Comparison of ENCODE assay signal across 9 mouse cellular contexts in genomic region chr1:150991745-150992554, GRCm38 (mm10). TPM values are rescaled to one million over a fixed set of nuclear protein-coding genes. Genes with fewer than 3 reads are reported as not detected.
A peak's percentile ranks its signal among the peaks of the same experiment; 100 is the strongest.
DNase-seq lines count a peak whose midpoint lies in the region; ATAC-seq and TF ChIP-seq lines count a peak whose summit lies in the region.
"Had no signal": no experiment of that assay in that cellular context is flagged by ENCODE, and none has a peak within 500 bp of the region (broad histone marks: within the 10 kb centered on the region; RNA-seq: fewer than 3 reads in every experiment).

No protein-coding gene starts in this region.

- intact Hi-C loops in left cerebral cortex, adult 2 months (cut with DNase I): no loop called here
- intact Hi-C loops in left cerebral cortex, postnatal 14 days (cut with DNase I): no loop called here

- peaks cover 4% of the 10 kb centered on the region; the same call in 1 of the 2 replicates for H3K9me3 ChIP-seq in heart, embryonic 12.5 days (replicated peaks)
- no peaks in the 10 kb centered on the region for H3K9me3 ChIP-seq in limb, embryonic 15.5 days
- H3K9me3 ChIP-seq in neural tube, embryonic 13.5 days: peaks cover 7% of the 10 kb centered on the region; the same call in 1 of the 2 replicates

- H3K4me2 ChIP-seq in heart, embryonic 12.5 days: peak overlapping the region; percentile 65
- H3K4me2 ChIP-seq in limb, embryonic 15.5 days: peak overlapping the region; percentile 81
- peak overlapping the region; percentile 87 for H3K4me2 ChIP-seq in neural tube, embryonic 13.5 days

- H3K27me3 ChIP-seq in heart, embryonic 12.5 days (replicated peaks): no peaks in the 10 kb centered on the region
- H3K27me3 ChIP-seq in limb, embryonic 15.5 days: no peaks in the 10 kb centered on the region; the same call in 1 of the 2 replicates
- peaks cover 8% of the 10 kb centered on the region for H3K27me3 ChIP-seq in neural tube, embryonic 13.5 days

- TF ChIP-seq CTCF in left cerebral cortex, adult 2 months (IDR thresholded peaks at IDR 0.05): no peak

- H3K4me1 ChIP-seq in heart, embryonic 12.5 days (replicated peaks): peaks cover 17% of the 10 kb centered on the region
- peaks cover 9% of the 10 kb centered on the region for H3K4me1 ChIP-seq in limb, embryonic 15.5 days
- peaks cover 30% of the 10 kb centered on the region for H3K4me1 ChIP-seq in neural tube, embryonic 13.5 days (replicated peaks)

- peak overlapping the region; percentile 87 for H3K9ac ChIP-seq in heart, embryonic 12.5 days
- H3K9ac ChIP-seq in limb, embryonic 15.5 days: peak overlapping the region; percentile 74
- H3K9ac ChIP-seq in neural tube, embryonic 13.5 days: peak overlapping the region; percentile 52

- H3K27ac ChIP-seq in left cerebral cortex, adult 2 months: no peak overlapping the region
- H3K27ac ChIP-seq in heart, embryonic 12.5 days (ENCODE audit: poor library complexity, severe bottlenecking): peak overlapping the region; percentile 93
- H3K27ac ChIP-seq in limb, embryonic 15.5 days: peak overlapping the region; percentile 68
- H3K27ac ChIP-seq in neural tube, embryonic 13.5 days (replicated peaks): no peak overlapping the region

- no peak for ATAC-seq in heart, embryonic 12.5 days (ENCODE audit: insufficient number of reproducible peaks, low FRiP score)
- ATAC-seq in limb, embryonic 15.5 days (ENCODE audit: insufficient number of reproducible peaks, low FRiP score, low TSS enrichment, low read depth): no peak
- ATAC-seq in neural tube, embryonic 13.5 days (ENCODE audit: low read depth): peak; percentile 23; the same call in 1 of the 2 replicates

- no peaks in the 10 kb centered on the region for H3K36me3 ChIP-seq in heart, embryonic 12.5 days
- H3K36me3 ChIP-seq in limb, embryonic 15.5 days: no peaks in the 10 kb centered on the region
- no peaks in the 10 kb centered on the region for H3K36me3 ChIP-seq in neural tube, embryonic 13.5 days

- DNase-seq in left cerebral cortex, adult 2 months (ENCODE audit: extremely low spot score in 1 of 2, low spot score in 2 of 2): no peak
- no peak for DNase-seq in left cerebral cortex, postnatal 14 days (ENCODE audit: low spot score in 2 of 2)
- no peak for DNase-seq in frontal cortex, adult 2 months (ENCODE audit: extremely low spot score in 1 of 2, low spot score in 1 of 2)
- no peak for DNase-seq in right cerebral cortex, postnatal 4 days
- no peak for DNase-seq in ovary, postnatal 14 days (ENCODE audit: low spot score)

- H3K4me3 ChIP-seq in left cerebral cortex, adult 2 months: peak overlapping the region; percentile 18
- H3K4me3 ChIP-seq in heart, embryonic 12.5 days: peak overlapping the region; percentile 75
- peak overlapping the region; percentile 66 for H3K4me3 ChIP-seq in limb, embryonic 15.5 days
- peak overlapping the region; percentile 51 for H3K4me3 ChIP-seq in neural tube, embryonic 13.5 days

- WGBS in heart, embryonic 12.5 days: 8% methylated on average over 10 of the region's 10 CpGs
- WGBS in limb, embryonic 15.5 days: 3% methylated on average over 10 of the region's 10 CpGs
- WGBS in neural tube, embryonic 13.5 days: 3% methylated on average over 10 of the region's 10 CpGs

RNA-seq across cellular contexts. Expression of gene Hmcn1, which starts 1.3 kb away (rescaled TPM):
- 1 to 10 TPM; 1.6 to 3.5 TPM for total RNA-seq in left cerebral cortex, adult 2 months (2021)
- total RNA-seq in left cerebral cortex, postnatal 14 days (2021): 1 to 10 TPM; 3.5 to 5.4 TPM
- 20.9 and 23.7 TPM in 2 replicates for polyA plus RNA-seq in heart, embryonic 12.5 days (2016; fragmentation: Nextera tagmentation; extraction: Ambion mirVana)
- polyA plus RNA-seq in limb, embryonic 15.5 days (2015; fragmentation: Nextera tagmentation; extraction: Ambion mirVana): 18.7 and 20.4 TPM in 2 replicates
- 2.5 and 4.7 TPM in 2 replicates for polyA plus RNA-seq in neural tube, embryonic 13.5 days (2015; fragmentation: Nextera tagmentation; extraction: Ambion mirVana)
- 4.9 and 6.7 TPM in 2 replicates for polyA plus RNA-seq in frontal cortex, adult 2 months (2012; rRNA removed)
- total RNA-seq: MEL had no signal

Comparison
In these comparisons a context has a peak if more than half of its experiments do, and no peak if none do; other contexts are left out.
1. H3K27ac ChIP-seq: peak in heart, embryonic 12.5 days (single experiment) and limb, embryonic 15.5 days (single experiment); none in left cerebral cortex, adult 2 months (single experiment) and neural tube, embryonic 13.5 days (single experiment).
2. H3K4me3 ChIP-seq: peak in every context shown above with its lines; median percentile 75 in heart, embryonic 12.5 days; 66 in limb, embryonic 15.5 days; 51 in neural tube, embryonic 13.5 days; 18 in left cerebral cortex, adult 2 months.
3. Peak in every context shown above with its lines, with median percentiles within 50 percentile points of each other: H3K4me2 ChIP-seq and H3K9ac ChIP-seq.